Mouse (Mus musculus) intestine, embryonic 15.5 days (tissue): ENCODE results near the gene 1110002E22Rik. TPM values are rescaled to one million over a fixed set of nuclear protein-coding genes. Genes with fewer than 3 reads are reported as not detected.

Source experiments
- ATAC-seq: fragments of 200-750 bp; cut with Nextera tagmentation; 2 replicates; pipeline ENCODE4 v1.8.0; 2017; ENCODE audit warnings: moderate TSS enrichment, moderate library complexity
- H3K27ac ChIP-seq: fragments of 300-500 bp; sonication (generic); 2 replicates; pipeline ENCODE4 v1.5.1; 2015; ENCODE audit warnings: mild to moderate bottlenecking, inconsistent platforms
- H3K27me3 ChIP-seq: fragments of 300-500 bp; sonication (generic); replicated peaks from 2 replicates; pipeline ENCODE4 v1.6.1; 2015; ENCODE audit warnings: inconsistent platforms
- H3K36me3 ChIP-seq: fragments of 300-500 bp; sonication (generic); 2 replicates; pipeline ENCODE4 v1.6.1; 2015; ENCODE audit warnings: inconsistent platforms
- H3K4me1 ChIP-seq: fragments of 300-500 bp; sonication (generic); replicated peaks from 2 replicates; pipeline ENCODE4 v1.6.1; 2015; ENCODE audit warnings: inconsistent platforms
- H3K4me2 ChIP-seq: fragments of 300-500 bp; sonication (generic); replicated peaks from 2 replicates; pipeline ENCODE4 v1.6.1; 2015; ENCODE audit warnings: mild to moderate bottlenecking, inconsistent platforms
- H3K4me3 ChIP-seq: fragments of 300-500 bp; sonication (generic); replicated peaks from 2 replicates; pipeline ENCODE4 v1.5.1; 2015; ENCODE audit warnings: inconsistent platforms
- H3K9ac ChIP-seq: fragments of 300-500 bp; sonication (generic); 2 replicates; pipeline ENCODE4 v1.6.1; 2015; ENCODE audit warnings: inconsistent platforms
- H3K9me3 ChIP-seq: fragments of 300-500 bp; sonication (generic); 2 replicates; pipeline ENCODE4 v1.6.1; 2016; ENCODE audit warnings: inconsistent platforms
- WGBS: fragments of 180-500 bp; shearing (Covaris S2); methylation state at CpG from one replicate; pipeline ENCODE4 v1.1.7; 2015; 5-methylcytosine and 5-hydroxymethylcytosine counted together
- polyA plus RNA-seq: library from polyadenylated mRNA; unstranded; fragments of >200 nt; fragmentation: Nextera tagmentation; extraction: Ambion mirVana; gene quantifications from 2 replicates; pipeline ENCODE4 v1.2.1, GENCODE M21; 2015

1110002E22Rik gene
- polyA plus RNA-seq, 1 experiment from 2014 or later = 0.14 TPM

DNA sequence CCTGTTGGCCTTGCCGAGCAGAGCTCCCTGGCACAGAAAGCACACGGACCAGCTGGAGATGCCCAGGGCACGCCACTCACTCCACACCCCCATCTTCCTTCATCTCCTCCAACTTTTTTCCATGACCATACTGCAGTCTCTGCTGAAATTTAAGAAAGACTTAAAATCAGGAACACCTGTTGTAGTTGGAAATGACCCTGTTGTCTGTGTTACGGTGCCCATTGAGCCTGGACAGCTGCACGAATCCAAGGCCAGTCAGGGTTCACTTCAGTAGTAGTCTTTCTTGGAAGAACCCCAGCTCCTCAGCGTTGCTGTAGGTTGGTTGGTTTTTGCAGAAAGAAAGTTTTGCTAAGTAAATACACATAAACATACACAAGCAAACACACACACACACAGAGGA is 15.3 kb upstream of the 1110002E22Rik start:
- Histone ChIP-seq H3K4me1 (0 out of 2 replicates have a peak, but pooled peaks cover 9% of the 10 kb centered on the region), H3K4me3 (no peak overlapping the region), H3K27ac (no peak overlapping the region), H3K27me3 (no peaks in the 10 kb centered on the region), H3K36me3 (no peaks in the 10 kb centered on the region), H3K9me3 (no peaks in the 10 kb centered on the region), H3K4me2 (no peak overlapping the region), H3K9ac (no peak overlapping the region)
- ATAC-seq = no peak
- WGBS = 90% methylated on average over 6 of the region's 6 CpGs

DNA sequence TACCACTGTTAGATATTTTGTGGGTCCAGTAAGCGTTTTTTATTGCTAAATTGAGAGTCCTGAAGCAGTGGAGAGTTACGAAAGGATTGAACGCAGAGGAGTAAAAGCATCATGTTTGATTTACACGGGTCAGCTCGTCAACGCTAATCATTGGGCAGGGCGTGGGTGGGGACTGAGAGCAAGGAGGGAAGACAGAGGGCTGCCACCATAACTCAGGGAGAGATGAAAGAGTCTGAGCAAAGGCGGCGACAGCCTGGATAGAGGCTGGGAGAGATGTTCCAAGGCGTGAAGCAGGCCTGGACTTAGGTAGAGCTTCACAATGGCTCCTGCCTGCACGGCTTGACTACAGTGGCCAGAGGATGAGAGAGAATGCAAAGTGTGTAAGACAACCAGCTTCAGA is 14.1 kb upstream of the 1110002E22Rik start:
- no peak for ATAC-seq
- Histone ChIP-seq H3K4me2 (no peak overlapping the region), H3K9me3 (no peaks in the 10 kb centered on the region), H3K36me3 (no peaks in the 10 kb centered on the region), H3K27me3 (no peaks in the 10 kb centered on the region), H3K4me3 (no peak overlapping the region), H3K9ac (no peak overlapping the region), H3K4me1 (0 out of 2 replicates have a peak, but pooled peaks cover 9% of the 10 kb centered on the region), H3K27ac (no peak overlapping the region)
- WGBS = 50% methylated on average over 11 of the region's 11 CpGs

DNA sequence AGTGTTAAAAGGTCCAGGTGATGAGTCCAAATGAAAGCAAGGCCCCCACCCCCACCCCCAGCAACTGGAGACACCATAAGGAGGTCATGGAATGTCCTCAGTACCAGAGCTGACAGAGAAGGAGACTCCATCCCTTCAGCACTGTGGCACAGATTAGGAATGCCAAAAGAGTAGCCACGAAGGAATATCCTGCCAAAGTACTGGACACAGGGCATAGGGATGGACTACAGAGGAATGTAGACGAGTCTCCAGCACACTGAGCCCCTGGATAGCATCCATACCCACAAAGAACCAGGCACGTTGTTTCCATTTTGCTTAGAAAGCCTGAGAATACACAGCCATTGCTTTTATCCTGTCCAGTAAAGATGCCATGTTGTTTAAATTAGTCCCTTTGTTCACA is 13.4 kb upstream of the 1110002E22Rik start:
- Histone ChIP-seq H3K4me1 (0 out of 2 replicates have a peak, but pooled peaks cover 9% of the 10 kb centered on the region), H3K9me3 (no peaks in the 10 kb centered on the region), H3K36me3 (no peaks in the 10 kb centered on the region), H3K4me2 (no peak overlapping the region), H3K27me3 (no peaks in the 10 kb centered on the region), H3K27ac (no peak overlapping the region), H3K9ac (no peak overlapping the region), H3K4me3 (no peak overlapping the region)
- 80% methylated on average over 3 of the region's 3 CpGs for WGBS
- ATAC-seq = no peak

GRCm38 (mm10) chr3:138053969-138054368 is 10.9 kb upstream of the 1110002E22Rik start:
- H3K27me3 ChIP-seq = no peaks in the 10 kb centered on the region
- 10% methylated on average over 4 of the region's 4 CpGs for WGBS
- H3K4me3 ChIP-seq = no peak overlapping the region
- no peaks in the 10 kb centered on the region for H3K36me3 ChIP-seq
- H3K4me2 ChIP-seq = 0 out of 2 replicates have a peak overlapping the region, but pooled peaks have one; percentile 0
- peak overlapping the region; percentile 66 for H3K27ac ChIP-seq
- no peaks in the 10 kb centered on the region for H3K9me3 ChIP-seq
- 0 out of 2 replicates have a peak, but pooled peaks cover 9% of the 10 kb centered on the region for H3K4me1 ChIP-seq
- ATAC-seq = peak; percentile 87
- no peak overlapping the region for H3K9ac ChIP-seq

DNA sequence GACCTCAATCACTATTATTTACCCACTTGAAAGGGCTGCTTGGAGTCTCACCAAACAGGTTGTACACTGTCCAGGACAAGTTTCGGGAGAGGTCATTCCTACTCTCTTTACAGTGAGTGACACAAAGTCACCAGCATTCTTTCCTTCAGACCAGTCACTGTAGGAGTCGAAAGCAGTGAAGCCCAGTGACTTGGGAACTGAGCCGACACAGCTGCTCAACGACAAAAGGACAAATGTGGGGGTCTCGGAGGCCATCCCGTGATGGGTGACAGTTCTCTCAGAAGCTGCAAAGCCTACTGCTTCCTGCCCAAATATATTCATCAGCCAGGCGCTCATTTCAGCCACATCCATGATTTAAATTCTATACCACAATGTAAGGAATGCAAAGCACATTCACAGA is 7.9 kb upstream of the 1110002E22Rik start:
- no peak overlapping the region for H3K9ac ChIP-seq
- H3K4me2 ChIP-seq = no peak overlapping the region
- H3K9me3 ChIP-seq = no peaks in the 10 kb centered on the region
- no peaks in the 10 kb centered on the region for H3K27me3 ChIP-seq
- H3K36me3 ChIP-seq = no peaks in the 10 kb centered on the region
- H3K27ac ChIP-seq = no peak overlapping the region
- no peak for ATAC-seq
- no peak overlapping the region for H3K4me3 ChIP-seq
- WGBS = 64% methylated on average over 7 of the region's 7 CpGs
- H3K4me1 ChIP-seq = 0 out of 2 replicates have a peak, but pooled peaks cover 9% of the 10 kb centered on the region

- Histone ChIP-seq H3K9ac (no peak overlapping the region), H3K27me3 (no peaks in the 10 kb centered on the region), H3K27ac (no peak overlapping the region), H3K4me1 (0 out of 2 replicates have a peak, but pooled peaks cover 8% of the 10 kb centered on the region), H3K36me3 (no peaks in the 10 kb centered on the region), H3K4me2 (no peak overlapping the region), H3K9me3 (no peaks in the 10 kb centered on the region), H3K4me3 (no peak overlapping the region)
- 52% methylated on average over 4 of the region's 4 CpGs for WGBS
- no peak for ATAC-seq
Observed at GRCm38 (mm10) chr3:138058226-138058625, 6.6 kb upstream of the 1110002E22Rik start.

DNA sequence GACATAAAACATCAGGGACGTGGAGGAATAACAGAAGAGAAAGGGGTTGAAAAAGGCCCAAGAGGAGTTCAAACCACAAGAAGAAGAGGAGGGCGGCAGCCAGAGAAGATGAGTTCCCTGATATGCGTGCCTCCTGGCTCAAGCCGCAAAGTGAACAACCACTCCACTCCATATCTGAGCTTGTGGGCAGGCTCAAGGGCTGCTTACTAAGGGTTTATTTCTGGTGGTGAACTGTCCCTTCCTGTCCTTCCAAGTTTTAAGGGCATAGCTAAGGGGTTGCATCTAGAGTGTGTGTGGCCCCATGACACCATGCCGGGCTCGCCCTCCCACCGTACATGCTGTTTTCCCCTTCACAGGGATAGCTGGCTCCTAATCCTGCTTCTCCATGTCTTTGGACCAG is 4.4 kb upstream of the 1110002E22Rik start:
- ATAC-seq = no peak
- Histone ChIP-seq H3K4me1 (peaks cover 12% of the 10 kb centered on the region), H3K27me3 (no peaks in the 10 kb centered on the region), H3K27ac (no peak overlapping the region), H3K4me3 (no peak overlapping the region), H3K9me3 (no peaks in the 10 kb centered on the region), H3K4me2 (no peak overlapping the region), H3K36me3 (no peaks in the 10 kb centered on the region), H3K9ac (no peak overlapping the region)
- 90% methylated on average over 7 of the region's 7 CpGs for WGBS

GRCm38 (mm10) chr3:138061205-138061911 is 3.5 kb upstream of the 1110002E22Rik start:
- no peak overlapping the region for H3K4me2 ChIP-seq
- H3K4me1 ChIP-seq = peaks cover 15% of the 10 kb centered on the region
- ATAC-seq = no peak
- 79% methylated on average over 9 of the region's 9 CpGs for WGBS
- H3K9ac ChIP-seq = no peak overlapping the region
- no peak overlapping the region for H3K4me3 ChIP-seq
- H3K36me3 ChIP-seq = no peaks in the 10 kb centered on the region
- no peaks in the 10 kb centered on the region for H3K9me3 ChIP-seq
- no peaks in the 10 kb centered on the region for H3K27me3 ChIP-seq
- H3K27ac ChIP-seq = no peak overlapping the region

- Histone ChIP-seq H3K27me3 (no peaks in the 10 kb centered on the region), H3K36me3 (no peaks in the 10 kb centered on the region), H3K4me2 (no peak overlapping the region), H3K9me3 (no peaks in the 10 kb centered on the region), H3K27ac (no peak overlapping the region), H3K4me3 (no peak overlapping the region), H3K4me1 (peaks cover 16% of the 10 kb centered on the region), H3K9ac (no peak overlapping the region)
- ATAC-seq = no peak
- 79% methylated on average over 4 of the region's 4 CpGs for WGBS
Observed at GRCm38 (mm10) chr3:138062673-138063072, 2.2 kb upstream of the 1110002E22Rik start.

GRCm38 (mm10) chr3:138063731-138064329 is 1.0 kb upstream of the 1110002E22Rik start:
- Histone ChIP-seq H3K36me3 (no peaks in the 10 kb centered on the region), H3K4me2 (no peak overlapping the region), H3K27me3 (no peaks in the 10 kb centered on the region), H3K4me3 (no peak overlapping the region), H3K27ac (peak overlapping the region; percentile 32; the same call in 1 of the 2 replicates), H3K4me1 (peaks cover 16% of the 10 kb centered on the region), H3K9ac (no peak overlapping the region), H3K9me3 (no peaks in the 10 kb centered on the region)
- WGBS = 48% methylated on average over 14 of the region's 14 CpGs
- peak; percentile 68 for ATAC-seq

DNA sequence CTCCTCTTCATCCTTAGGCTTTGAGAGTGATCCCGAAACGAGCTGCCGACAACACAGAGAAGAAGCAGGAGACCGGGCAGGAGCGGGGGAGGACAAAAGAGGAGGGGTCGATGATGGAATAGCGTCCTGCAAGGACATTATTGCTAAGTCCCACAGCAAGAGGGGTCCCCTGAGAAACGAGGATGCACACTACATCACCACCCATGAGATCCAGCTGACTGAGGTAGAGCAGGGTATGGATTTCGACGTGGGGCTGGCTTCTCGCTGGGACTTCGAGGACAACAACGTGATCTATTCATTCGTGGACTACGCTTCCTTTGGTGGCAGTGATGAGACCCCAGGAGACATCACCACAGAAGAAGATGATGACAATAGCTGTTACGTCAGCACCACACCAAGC is 1.1 kb downstream of the 1110002E22Rik start:
- WGBS = 85% methylated on average over 16 of the region's 16 CpGs
- H3K27ac ChIP-seq = no peak overlapping the region
- H3K9ac ChIP-seq = no peak overlapping the region
- no peak overlapping the region for H3K4me2 ChIP-seq
- H3K9me3 ChIP-seq = no peaks in the 10 kb centered on the region
- H3K36me3 ChIP-seq = no peaks in the 10 kb centered on the region
- no peaks in the 10 kb centered on the region for H3K27me3 ChIP-seq
- H3K4me3 ChIP-seq = no peak overlapping the region
- peaks cover 16% of the 10 kb centered on the region for H3K4me1 ChIP-seq
- ATAC-seq = no peak

DNA sequence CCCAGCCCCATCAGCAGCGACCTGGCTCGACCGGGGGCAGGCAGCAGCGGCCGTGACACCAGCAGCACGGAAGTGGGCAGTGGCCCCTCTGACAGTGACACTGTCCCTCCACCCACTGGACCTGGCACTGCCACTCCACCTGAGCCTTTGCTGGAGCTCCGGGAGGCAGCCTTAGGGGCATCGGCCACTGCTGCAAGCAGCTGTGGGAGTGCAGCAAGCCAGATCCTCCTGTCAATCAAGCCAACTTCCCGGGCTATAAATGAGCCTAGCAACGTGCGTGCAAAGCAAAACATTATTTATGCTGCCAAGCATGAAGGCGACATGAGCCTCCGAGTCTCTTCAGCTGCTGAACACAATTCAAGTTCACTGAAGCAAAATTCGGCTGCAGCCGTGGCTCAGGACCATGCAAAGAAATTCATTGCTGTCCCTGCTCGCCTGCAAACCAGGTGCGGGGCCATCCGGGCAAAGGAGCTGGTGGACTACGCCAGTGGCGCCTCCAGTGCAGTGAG is 1.6 kb downstream of the 1110002E22Rik start:
- no peaks in the 10 kb centered on the region for H3K9me3 ChIP-seq
- no peak overlapping the region for H3K27ac ChIP-seq
- no peak overlapping the region for H3K9ac ChIP-seq
- H3K36me3 ChIP-seq = no peaks in the 10 kb centered on the region
- no peaks in the 10 kb centered on the region for H3K27me3 ChIP-seq
- peaks cover 16% of the 10 kb centered on the region for H3K4me1 ChIP-seq
- H3K4me2 ChIP-seq = no peak overlapping the region
- no peak for ATAC-seq
- H3K4me3 ChIP-seq = no peak overlapping the region
- 80% methylated on average over 20 of the region's 20 CpGs for WGBS
